Mouse (Mus musculus): Measurements from ENCODE around the gene Dapk2.
A peak's percentile ranks its signal among the peaks of the same experiment; 100 is the strongest.

Dapk2 gene

GRCm38 (mm10) chr9:66142265-66142664, 15.8 kb upstream of the Dapk2 start:
- DNase-seq (ENCODE audit: extremely low spot score, low spot score) = no peak

DNA sequence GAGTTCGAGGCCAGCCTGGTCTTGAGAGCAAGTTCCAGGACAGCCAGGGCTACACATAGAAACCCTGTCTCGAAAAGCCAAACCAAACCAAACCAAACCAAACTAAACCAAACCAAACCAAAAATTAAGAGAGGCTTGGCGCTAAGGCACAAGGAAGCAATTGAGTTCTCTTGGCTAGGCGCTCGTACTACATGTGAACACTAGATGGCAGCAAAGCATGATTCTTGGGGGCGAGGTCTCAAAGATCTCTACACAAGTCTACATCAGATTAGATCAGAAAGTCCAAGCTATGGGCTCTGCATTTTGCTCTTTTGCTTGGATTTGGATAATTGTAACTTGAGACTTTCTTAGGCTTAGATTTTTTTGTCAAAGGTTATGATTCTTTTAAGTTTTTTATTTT, 13.8 kb upstream of the Dapk2 start:
- peak; percentile 71 for DNase-seq (ENCODE audit: extremely low spot score, low spot score)

DNA sequence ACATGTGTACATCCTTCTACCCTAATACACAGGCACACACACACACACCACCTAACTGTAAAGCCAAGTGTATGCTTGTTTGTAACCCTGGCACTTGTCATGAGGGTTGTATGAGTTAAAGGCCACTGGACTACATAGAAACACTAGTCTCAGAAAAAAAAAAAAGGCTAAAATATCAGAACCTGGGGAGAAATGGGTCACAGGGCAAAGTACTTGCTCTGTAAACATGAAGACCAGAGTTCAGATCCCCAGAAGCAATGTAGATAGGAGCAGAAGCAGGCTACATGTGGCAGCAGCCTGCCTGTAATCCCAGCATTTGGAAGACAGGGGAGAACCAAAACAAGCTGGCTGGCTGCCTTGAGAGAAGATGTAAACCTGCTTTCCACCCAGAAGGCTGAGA, 11.9 kb upstream of the Dapk2 start:
- no peak for DNase-seq (ENCODE audit: extremely low spot score, low spot score)

GRCm38 (mm10) chr9:66152011-66152410, 6.0 kb upstream of the Dapk2 start:
- no peak for DNase-seq (ENCODE audit: extremely low spot score, low spot score)

DNA sequence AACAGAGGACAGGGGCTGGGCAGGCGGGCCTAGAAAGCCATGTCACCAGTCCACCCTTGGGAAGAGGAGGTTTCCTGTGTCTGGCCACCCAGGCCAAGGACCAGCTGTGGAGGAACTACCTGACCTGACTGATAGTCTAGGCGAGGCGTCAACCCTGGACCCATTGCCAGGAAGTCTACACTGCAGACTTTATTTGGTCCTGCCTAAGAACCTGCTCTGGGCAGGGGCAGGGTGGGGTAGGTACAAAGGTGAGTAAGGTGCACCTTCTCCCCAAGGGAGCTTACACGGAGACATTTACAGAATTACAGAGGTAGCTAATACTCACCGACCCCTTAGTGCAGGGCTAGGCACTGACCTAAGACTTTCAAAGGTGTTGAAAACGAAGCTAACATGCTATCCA, 4.4 kb upstream of the Dapk2 start:
- DNase-seq (ENCODE audit: extremely low spot score, low spot score) = no peak

DNA sequence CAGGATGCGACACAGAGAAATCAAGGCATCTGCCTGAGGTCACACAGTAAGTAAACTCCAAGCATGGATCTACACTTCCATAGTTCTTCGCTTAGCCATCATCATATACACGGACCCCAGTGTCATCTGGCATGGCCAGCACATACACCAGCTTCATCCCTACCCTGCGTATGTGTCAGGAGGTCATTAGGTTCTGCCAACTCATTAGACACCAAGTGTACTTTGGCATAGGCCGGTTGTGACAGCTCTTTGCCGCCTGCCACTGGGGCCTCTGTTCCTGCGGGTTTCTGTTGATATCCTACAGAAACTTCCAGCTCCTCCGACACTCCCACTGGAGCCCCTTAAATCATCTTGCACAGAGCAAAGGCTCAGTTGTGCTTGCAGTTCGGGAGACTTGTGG, 4.0 kb upstream of the Dapk2 start:
- DNase-seq (ENCODE audit: extremely low spot score, low spot score) = no peak

DNA sequence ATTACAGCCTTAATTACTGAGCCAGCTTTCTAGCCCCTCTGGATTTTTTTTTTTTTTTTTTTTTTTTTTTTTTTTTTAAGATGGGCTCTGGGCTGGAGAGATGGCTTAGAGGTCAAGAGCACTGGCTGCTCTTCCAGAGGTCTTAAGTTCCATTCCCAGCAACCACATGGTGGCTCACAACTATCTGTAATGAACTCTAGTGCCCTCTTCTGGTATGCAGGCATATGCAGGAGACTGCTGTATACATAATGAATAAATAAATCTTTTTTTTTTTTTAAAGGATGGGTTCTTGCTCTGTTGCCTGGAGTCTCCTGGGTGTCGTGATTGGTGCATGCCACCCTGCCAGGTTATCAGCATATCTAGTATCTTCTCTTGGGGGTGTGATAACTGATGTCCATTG, 2.5 kb upstream of the Dapk2 start:
- DNase-seq (ENCODE audit: extremely low spot score, low spot score) = no peak

- DNase-seq (ENCODE audit: extremely low spot score, low spot score) = no peak
Observed at GRCm38 (mm10) chr9:66158885-66159430, 935 bp downstream of the Dapk2 start.

DNA sequence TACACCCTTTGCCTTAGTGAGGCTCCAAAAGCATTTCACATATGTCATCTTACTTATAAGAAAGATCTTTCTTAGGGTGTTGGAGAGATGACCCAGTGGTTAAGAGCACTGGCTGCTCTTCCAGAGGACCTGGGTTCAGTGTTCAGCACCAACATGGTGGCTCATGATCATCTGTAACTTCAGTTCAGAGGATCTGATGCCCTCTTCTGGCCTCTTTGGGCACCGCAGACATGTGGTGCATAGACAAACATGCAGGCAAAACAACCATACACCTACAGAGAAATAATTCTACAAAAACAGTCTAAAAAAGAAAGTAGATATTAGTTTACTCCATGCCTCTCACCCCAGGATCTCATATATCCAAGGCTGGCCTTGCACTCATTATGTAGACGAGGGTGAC, 2.1 kb downstream of the Dapk2 start:
- no peak for DNase-seq (ENCODE audit: extremely low spot score, low spot score)

GRCm38 (mm10) chr9:66162995-66163394, 5.0 kb downstream of the Dapk2 start:
- no peak for DNase-seq (ENCODE audit: extremely low spot score, low spot score)

- no peak for DNase-seq (ENCODE audit: extremely low spot score, low spot score)
Observed at GRCm38 (mm10) chr9:66167222-66167621, 9.2 kb downstream of the Dapk2 start.

DNA sequence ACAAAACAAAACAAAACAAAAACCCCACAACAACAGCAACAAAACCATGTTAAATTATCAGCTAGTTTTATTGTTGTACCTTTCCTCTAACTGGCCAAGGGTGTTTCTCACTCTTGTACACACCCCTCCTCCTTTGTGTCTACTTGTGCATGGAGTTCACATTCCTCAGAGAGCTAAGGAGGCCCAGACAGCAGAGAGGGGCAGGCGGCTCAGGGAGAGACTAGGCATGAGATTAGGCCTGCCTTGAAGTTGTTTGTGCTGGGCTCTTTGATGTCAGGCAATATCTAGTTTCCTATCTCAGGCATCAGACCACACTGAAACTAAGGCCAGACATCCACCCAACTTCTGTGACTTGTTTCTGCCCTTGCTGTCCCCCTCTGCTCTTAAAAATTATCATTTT, 10.2 kb downstream of the Dapk2 start:
- no peak for DNase-seq (ENCODE audit: extremely low spot score, low spot score)

- peak; percentile 37 for DNase-seq (ENCODE audit: extremely low spot score, low spot score)
Observed at GRCm38 (mm10) chr9:66170506-66170905, 12.5 kb downstream of the Dapk2 start.

- DNase-seq (ENCODE audit: extremely low spot score, low spot score) = no peak
Observed at GRCm38 (mm10) chr9:66171275-66171921, 13.4 kb downstream of the Dapk2 start.

GRCm38 (mm10) chr9:66173316-66173855, 15.4 kb downstream of the Dapk2 start:
- no peak for DNase-seq (ENCODE audit: extremely low spot score, low spot score)

DNA sequence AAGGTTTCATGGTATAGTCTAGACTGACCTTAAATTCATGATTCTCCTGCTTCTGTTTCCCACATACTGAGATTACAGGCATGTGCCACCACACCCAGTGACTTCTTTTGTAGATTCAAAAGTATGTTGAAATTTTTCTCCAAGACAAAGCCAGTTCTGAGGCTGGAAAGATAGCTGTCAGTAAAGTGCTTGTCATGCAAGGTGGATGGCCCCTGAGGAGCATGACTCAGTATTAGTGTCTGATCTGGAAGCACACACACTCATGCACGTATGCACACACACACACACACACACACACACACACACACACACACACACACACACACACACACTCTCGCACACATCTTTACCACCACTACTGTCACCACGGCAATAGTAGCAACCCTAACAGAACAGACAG, 17.0 kb downstream of the Dapk2 start:
- DNase-seq (ENCODE audit: extremely low spot score, low spot score) = no peak

DNA sequence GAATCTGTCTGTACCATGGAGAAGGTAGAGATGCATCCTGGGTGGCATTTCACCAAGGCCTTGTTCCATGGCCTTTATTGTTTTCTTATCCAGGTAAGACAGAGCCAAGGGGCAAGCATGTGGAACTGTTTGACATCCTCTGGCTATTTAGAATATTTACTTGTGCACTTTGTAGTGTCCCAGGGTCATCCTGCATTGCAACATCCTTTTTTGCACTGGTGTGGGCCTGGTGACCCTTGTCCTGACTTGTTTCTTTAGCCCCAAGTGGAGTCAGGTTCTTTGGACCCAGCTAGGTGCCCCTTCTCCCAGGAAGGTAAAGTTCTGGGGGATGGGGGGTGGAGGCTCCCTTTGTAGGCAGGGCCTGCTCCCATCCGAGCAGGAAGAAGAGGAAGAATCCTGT, 20.0 kb downstream of the Dapk2 start:
- no peak for DNase-seq (ENCODE audit: extremely low spot score, low spot score)

DNA sequence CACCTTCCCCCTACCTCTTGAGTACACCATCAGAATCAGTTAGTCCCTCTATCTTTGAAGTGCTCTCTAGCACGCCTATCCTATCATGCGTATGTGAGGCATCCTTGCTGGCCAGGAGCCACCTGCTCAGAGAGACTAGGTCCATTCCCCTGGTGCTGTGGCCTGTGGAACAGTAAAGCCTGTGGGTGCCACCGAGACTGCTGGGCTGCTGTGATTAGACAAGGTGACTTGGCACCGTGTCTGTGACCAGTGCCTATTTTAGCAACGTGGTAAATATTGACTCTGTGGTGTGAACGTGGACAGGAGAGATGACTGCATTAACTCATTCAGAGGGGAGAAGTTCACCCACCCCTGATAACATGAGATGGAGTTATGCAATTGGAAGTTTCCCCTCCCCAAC, 21.8 kb downstream of the Dapk2 start:
- DNase-seq (ENCODE audit: extremely low spot score, low spot score) = no peak

- no peak for DNase-seq (ENCODE audit: extremely low spot score, low spot score)
Observed at GRCm38 (mm10) chr9:66181126-66181825, 23.3 kb downstream of the Dapk2 start.

DNA sequence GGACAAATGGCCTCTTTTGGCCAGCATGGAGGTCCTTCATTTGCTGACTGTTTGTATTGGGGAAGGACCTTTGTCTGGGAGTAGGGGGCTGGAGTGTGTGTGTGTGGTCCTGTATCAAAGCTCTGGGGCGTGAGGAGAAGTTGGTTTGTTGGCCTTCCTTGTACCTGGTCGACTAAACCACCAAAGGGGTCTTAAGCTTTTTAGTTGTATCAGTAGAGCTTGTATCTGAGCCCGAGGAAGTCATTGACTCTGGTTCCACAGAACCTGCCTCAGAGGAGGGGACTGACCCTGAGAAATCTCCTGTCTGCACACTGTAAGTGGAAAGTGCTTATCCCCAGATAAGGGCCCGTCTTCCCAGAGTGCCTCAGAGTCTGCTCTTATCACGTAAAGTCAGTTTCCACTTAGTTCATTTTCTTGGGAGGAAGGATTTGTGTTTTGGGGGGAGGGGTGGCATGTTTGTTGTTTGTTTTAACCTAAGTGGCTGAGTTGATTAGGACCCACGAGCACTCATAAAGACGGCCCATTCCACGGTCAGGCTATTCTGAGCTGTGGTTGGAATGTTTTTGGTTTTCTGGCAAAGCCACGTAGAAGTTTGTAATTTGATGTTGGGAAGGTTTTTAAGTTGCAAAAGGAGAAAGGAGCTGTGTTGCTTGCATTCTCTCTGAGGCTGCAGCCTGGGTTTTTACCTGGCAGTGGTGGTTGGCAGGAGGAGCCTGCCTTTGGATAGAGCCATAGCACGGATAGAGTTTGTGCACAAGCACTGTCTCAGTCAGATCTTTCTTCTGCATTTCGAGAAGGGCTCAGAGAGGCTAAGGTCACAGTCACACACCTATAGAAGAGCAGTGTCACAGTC, 24.0 kb downstream of the Dapk2 start:
- DNase-seq (ENCODE audit: extremely low spot score, low spot score) = no peak

DNA sequence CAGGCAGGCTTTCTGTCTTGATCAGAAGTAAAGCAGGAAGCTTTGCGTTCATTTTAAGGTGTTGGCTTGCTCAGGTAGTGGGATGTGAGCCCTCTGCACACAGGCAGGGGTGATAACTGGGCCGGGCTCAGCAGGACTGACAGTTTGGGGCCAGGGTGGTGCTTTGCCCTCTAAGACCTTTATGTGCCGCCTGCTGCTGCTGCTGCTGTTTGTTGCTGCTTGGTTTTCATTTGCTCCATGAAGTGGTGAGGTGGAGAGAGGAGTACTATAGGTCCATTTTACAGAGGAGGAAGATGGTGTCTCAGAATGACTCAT, 24.6 kb downstream of the Dapk2 start:
- no peak for DNase-seq (ENCODE audit: extremely low spot score, low spot score)

GRCm38 (mm10) chr9:66183023-66183422, 25.0 kb downstream of the Dapk2 start:
- DNase-seq (ENCODE audit: extremely low spot score, low spot score) = no peak
